Mouse (Mus musculus) midbrain, embryonic 15.5 days (tissue): ENCODE measurements around the gene Fgd2. TPM values are rescaled to one million over a fixed set of nuclear protein-coding genes. Genes with fewer than 3 reads are reported as not detected.

ENCODE experiments used
- ATAC-seq: fragments of 200-750 bp; cut with Nextera tagmentation; replicated peaks from 2 replicates; pipeline ENCODE4 v1.8.0; 2017; ENCODE audit warnings: moderate TSS enrichment
- H3K27ac ChIP-seq: fragments of 300-500 bp; sonication (generic); 2 replicates; pipeline ENCODE4 v1.5.1; 2015; ENCODE audit warnings: mild to moderate bottlenecking, inconsistent platforms
- H3K27me3 ChIP-seq: fragments of 300-500 bp; sonication (generic); replicated peaks from 2 replicates; pipeline ENCODE4 v1.6.1; 2015; ENCODE audit warnings: inconsistent platforms
- H3K36me3 ChIP-seq: fragments of 300-500 bp; sonication (generic); replicated peaks from 2 replicates; pipeline ENCODE4 v1.6.1; 2015; ENCODE audit warnings: inconsistent platforms
- H3K4me1 ChIP-seq: fragments of 300-500 bp; sonication (generic); 2 replicates; pipeline ENCODE4 v1.6.1; 2015; ENCODE audit warnings: inconsistent platforms
- H3K4me2 ChIP-seq: fragments of 300-500 bp; sonication (generic); 2 replicates; pipeline ENCODE4 v1.6.1; 2015; ENCODE audit warnings: inconsistent platforms, mild to moderate bottlenecking, moderate library complexity
- H3K4me3 ChIP-seq: fragments of 300-500 bp; sonication (generic); 2 replicates; pipeline ENCODE4 v1.5.1; 2015; ENCODE audit warnings: mild to moderate bottlenecking, inconsistent platforms
- H3K9ac ChIP-seq: fragments of 300-500 bp; sonication (generic); 2 replicates; pipeline ENCODE4 v1.6.1; 2015; ENCODE audit warnings: mild to moderate bottlenecking, inconsistent platforms
- H3K9me3 ChIP-seq: fragments of 300-500 bp; sonication (generic); 2 replicates; pipeline ENCODE4 v1.6.1; 2016; ENCODE audit warnings: inconsistent platforms
- WGBS: fragments of 180-500 bp; shearing (Covaris S2); methylation state at CpG from one replicate; pipeline ENCODE4 v1.1.7; 2015; ENCODE audit warnings: mixed read lengths; 5-methylcytosine and 5-hydroxymethylcytosine counted together
- polyA plus RNA-seq: library from polyadenylated mRNA; unstranded; fragments of >200 nt; fragmentation: Nextera tagmentation; extraction: Ambion mirVana; gene quantifications from 2 replicates; pipeline ENCODE4 v1.2.1, GENCODE M21; 2015

Gene Fgd2
- polyA plus RNA-seq, 1 experiment from 2014 or later = 7.5 TPM

DNA sequence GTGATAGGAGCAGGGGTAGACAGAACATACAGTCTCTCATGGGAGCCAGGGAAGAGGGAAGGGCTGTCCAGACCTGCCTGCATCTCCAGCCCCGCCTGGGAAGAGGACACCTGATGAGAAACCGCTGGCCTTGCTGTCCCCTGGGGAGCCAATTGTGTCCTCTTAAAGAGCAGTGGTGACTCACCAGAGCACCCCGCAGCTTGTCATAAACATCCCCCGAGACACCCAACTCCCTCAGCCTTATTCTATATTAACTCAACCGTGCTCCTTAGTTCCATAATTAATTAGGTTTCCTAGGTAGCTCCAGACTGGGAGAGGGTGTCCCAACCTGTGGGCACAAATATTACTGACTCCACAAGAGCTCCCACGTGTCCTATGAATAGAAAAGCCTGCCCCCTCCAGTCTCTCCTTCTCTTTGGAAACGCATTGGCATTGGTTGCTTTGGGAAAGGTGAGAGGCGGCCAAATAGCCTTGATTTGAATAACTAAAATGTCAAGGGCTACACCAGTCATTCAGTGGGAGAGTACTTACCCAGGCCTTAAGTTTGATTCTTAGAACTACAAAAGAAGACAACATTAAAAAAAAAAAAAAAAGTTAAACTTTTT lies 51.2 kb downstream of the Fgd2 start:
- H3K4me2 ChIP-seq = no peak overlapping the region
- 35% methylated on average over 8 of the region's 8 CpGs for WGBS
- no peaks in the 10 kb centered on the region for H3K36me3 ChIP-seq
- H3K4me1 ChIP-seq = peaks cover 7% of the 10 kb centered on the region
- no peak overlapping the region for H3K4me3 ChIP-seq
- ATAC-seq = no peak
- H3K27ac ChIP-seq = no peak overlapping the region
- no peaks in the 10 kb centered on the region for H3K27me3 ChIP-seq
- H3K9me3 ChIP-seq = no peaks in the 10 kb centered on the region
- no peak overlapping the region for H3K9ac ChIP-seq

DNA sequence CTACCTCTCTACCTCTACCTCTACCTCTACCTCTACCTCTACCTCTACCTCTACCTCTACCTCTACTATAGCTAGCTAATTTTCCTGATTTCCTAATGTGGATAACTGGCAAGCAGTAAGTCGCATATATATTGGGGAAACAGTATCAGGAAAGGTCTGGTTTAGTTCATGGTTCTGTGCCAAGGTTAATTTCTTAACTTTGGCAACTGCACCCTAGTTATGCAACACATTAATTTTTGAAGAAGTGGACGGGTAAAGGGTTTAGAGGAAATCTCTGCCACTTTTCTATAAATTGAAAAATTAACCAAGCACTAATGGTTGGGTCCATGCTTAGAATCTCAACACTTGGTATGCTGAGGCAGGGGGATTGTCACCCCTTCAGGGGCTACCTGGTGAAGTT lies 53.9 kb downstream of the Fgd2 start:
- Histone ChIP-seq H3K4me2 (no peak overlapping the region), H3K9ac (no peak overlapping the region), H3K9me3 (no peaks in the 10 kb centered on the region), H3K27ac (no peak overlapping the region), H3K36me3 (no peaks in the 10 kb centered on the region), H3K27me3 (no peaks in the 10 kb centered on the region), H3K4me3 (no peak overlapping the region), H3K4me1 (peaks cover 7% of the 10 kb centered on the region)
- no peak for ATAC-seq
- WGBS = 96% methylated on average over 2 of the region's 2 CpGs

DNA sequence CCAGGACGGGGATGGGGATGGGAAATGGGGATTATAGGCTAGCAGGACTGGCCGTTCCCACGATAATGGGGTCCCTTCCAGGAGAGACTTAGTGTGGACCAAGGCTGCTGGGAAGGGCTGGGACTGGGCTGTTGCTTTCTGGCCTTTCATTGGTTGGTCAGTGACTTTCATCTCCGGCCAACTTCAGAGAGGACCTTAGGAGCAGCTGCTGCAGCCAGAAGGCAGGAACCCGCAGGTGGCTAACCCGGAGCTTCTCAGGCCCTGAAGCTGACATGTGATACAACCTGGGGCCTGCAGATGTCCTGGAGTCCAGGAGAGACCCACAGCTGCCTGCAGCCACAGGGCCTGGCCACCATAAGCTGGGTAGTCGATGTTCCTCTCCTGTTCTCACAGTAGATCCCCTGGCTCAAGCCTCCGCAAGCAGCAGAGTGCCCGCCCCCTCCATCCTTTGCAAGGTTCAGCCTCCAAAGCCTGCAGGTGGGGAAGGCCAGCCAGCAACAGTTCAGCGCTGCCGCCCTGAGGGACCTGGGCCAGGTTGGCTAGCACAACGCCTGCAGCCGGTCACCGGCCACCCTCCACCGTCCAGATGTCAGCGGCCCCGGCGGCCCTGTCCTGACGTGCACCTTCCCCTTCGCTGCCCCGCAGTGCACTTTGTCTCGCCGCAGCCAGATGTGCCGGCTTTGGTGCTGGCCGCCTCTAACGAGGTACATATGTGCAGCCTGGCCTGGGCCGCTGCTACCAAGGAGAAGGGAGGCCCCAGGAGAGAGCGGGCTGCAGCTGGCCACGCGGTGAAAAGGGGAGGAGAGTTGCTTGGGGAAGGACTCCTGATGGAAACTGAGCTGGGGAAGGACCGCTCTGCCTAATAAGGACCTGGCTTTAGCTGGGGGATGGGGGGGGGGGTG lies 55.3 kb downstream of the Fgd2 start:
- H3K4me3 ChIP-seq = 0 out of 2 replicates have a peak overlapping the region, but pooled peaks have one; percentile 2
- H3K27ac ChIP-seq = no peak overlapping the region
- H3K9ac ChIP-seq = no peak overlapping the region
- ATAC-seq = no peak; the same call in 1 of the 2 replicates
- no peaks in the 10 kb centered on the region for H3K36me3 ChIP-seq
- peaks cover 7% of the 10 kb centered on the region for H3K4me1 ChIP-seq
- 8% methylated on average over 30 of the region's 31 CpGs for WGBS
- peak overlapping the region; percentile 43 for H3K4me2 ChIP-seq
- H3K27me3 ChIP-seq = no peaks in the 10 kb centered on the region
- H3K9me3 ChIP-seq = no peaks in the 10 kb centered on the region

DNA sequence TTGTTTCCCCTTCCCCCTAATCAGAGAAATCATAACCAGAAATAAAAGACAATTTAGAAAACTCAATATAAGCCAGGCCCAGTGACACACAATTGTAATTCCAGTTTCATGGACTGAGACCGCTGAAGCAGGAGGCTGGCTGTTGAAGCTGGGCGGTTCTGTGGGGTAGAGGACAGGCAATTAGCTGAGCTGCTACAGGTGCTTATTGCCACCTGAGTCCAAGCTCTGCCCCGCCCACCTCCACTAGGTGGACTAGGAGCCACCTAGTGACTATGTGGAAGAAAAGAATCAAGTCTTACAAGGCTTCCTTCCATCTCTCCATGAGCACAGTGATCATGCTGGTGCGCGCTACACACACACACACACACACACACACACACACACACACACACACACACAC lies 56.0 kb downstream of the Fgd2 start:
- WGBS = 52% methylated on average over 5 of the region's 5 CpGs

DNA sequence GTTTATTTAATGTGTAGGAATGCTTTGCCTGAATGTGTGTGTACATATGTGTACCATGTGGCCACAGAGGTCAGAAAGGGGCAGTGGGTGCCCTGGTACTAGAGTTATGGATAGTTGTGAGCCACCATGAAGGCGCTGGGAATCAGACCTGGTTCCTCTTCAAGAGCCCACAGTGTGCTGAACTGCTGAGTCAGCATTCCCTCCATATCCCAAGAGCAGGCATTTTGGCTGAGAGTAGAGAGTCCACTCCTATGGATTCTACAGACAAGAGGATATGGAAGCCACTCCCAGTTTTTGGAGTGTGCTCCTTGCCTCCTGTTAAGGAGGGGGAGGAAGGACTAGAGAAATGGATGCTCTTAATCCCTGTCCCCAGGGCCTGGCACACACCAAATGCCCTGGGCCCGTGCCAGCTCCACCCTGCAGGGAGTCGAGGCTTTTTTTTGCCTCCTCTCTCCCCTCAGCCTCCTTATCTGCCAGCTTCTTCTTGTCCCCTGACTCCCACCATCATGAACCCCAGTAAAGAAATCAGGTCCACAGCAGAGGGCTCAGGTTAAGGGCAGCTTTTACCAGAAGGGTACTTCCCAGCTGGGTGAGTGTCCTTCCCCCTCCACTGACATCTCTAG lies 58.2 kb downstream of the Fgd2 start:
- WGBS = 70% methylated on average over 3 of the region's 3 CpGs
- Histone ChIP-seq H3K27me3 (no peaks in the 10 kb centered on the region), H3K9ac (no peak overlapping the region), H3K4me3 (no peak overlapping the region), H3K4me2 (no peak overlapping the region), H3K4me1 (peaks cover 7% of the 10 kb centered on the region), H3K36me3 (no peaks in the 10 kb centered on the region), H3K9me3 (no peaks in the 10 kb centered on the region), H3K27ac (no peak overlapping the region)
- ATAC-seq = no peak

More for the DNA sequence above, 56.0 kb downstream of the Fgd2 start:
- peaks cover 7% of the 10 kb centered on the region for H3K4me1 ChIP-seq
- H3K9ac ChIP-seq = no peak overlapping the region
- H3K4me3 ChIP-seq = no peak overlapping the region
- no peak overlapping the region for H3K27ac ChIP-seq
- ATAC-seq = no peak
- H3K27me3 ChIP-seq = no peaks in the 10 kb centered on the region
- H3K9me3 ChIP-seq = no peaks in the 10 kb centered on the region
- no peaks in the 10 kb centered on the region for H3K36me3 ChIP-seq
- no peak overlapping the region for H3K4me2 ChIP-seq

DNA sequence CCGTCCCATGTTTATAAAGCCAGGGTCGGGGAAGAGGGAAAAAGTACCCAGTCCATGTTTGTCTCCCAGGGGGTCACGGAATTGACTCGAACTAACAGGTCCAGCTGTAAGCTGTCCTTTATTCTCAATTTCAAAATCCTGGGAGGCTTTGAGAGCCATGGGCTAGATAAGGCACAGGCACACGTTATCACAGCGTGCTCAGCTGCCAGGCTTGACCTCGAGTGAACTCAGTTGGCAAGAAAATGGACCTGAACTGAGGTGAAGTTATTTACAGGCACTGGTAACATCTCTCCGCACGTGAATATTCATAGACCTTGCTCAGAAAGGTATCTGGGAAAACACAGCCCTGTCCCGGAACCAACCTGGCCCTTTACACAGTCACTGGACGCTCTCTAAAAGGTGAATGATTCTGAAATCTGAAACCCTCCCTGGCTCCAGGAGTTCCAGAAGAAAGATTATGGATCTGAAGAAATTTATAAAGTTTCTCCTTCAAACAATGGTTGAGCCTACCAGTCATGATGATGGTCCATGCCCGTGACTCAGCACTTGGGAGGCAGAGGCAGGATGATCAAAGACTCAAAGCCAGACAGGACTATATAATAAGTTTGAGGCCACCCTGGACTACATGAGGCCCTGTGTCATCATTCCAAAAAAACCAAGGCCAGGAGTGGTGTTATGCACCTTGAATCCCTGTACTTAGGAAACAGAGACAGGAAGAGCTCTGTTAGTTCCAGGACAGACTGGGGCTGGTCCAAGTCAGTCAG lies 59.4 kb downstream of the Fgd2 start:
- Histone ChIP-seq H3K4me2 (no peak overlapping the region), H3K4me3 (no peak overlapping the region), H3K27me3 (no peaks in the 10 kb centered on the region), H3K36me3 (no peaks in the 10 kb centered on the region), H3K4me1 (peaks cover 7% of the 10 kb centered on the region), H3K27ac (no peak overlapping the region), H3K9me3 (no peaks in the 10 kb centered on the region), H3K9ac (no peak overlapping the region)
- WGBS = 77% methylated on average over 12 of the region's 12 CpGs
- no peak for ATAC-seq

DNA sequence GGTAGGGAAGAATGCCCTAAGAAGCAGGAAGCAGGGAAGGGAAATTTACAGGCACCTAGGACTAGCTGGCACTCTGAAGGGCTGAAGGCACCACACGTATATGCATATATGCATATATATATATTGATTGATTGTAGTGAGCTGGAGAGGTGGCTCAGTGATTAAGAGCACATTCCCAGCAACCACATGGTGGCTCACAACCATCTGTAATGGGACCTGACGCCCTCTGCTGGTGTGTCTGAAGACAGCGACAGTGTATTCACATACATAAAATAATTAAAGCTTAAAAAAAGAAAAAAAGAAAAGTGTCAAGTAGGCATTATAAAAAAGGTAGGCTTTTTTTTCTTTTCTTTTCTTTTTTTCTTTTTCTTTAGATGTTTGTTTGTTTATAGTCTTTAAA lies 60.6 kb downstream of the Fgd2 start:
- Histone ChIP-seq H3K9ac (no peak overlapping the region), H3K4me2 (no peak overlapping the region), H3K27me3 (no peaks in the 10 kb centered on the region), H3K4me3 (no peak overlapping the region), H3K4me1 (peaks cover 2% of the 10 kb centered on the region), H3K36me3 (no peaks in the 10 kb centered on the region), H3K27ac (no peak overlapping the region), H3K9me3 (no peaks in the 10 kb centered on the region)
- no peak for ATAC-seq
- WGBS = 81% methylated on average over 3 of the region's 3 CpGs

DNA sequence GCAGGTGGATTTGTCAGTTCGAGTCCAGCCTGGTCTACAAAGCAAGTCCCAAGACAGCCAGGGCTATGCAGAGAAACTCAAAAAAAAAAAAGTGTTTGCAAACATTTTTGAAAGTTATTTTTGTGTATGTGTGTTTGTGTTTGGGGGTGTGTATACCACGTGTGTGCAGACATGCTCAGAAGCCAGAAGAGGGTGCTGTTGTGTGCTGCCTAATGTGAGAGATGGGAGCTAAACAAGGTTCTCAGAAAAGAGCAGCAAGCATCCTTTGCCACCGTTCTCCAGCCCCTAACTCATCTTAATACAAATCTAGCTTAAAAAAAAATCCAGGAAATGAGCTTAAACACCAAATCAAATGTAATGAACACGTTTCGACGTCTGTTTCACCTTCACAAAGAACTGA lies 61.6 kb downstream of the Fgd2 start:
- WGBS = 89% methylated on average over 6 of the region's 6 CpGs
- Histone ChIP-seq H3K9me3 (no peaks in the 10 kb centered on the region), H3K4me3 (no peak overlapping the region), H3K4me1 (no peaks in the 10 kb centered on the region), H3K9ac (no peak overlapping the region), H3K27me3 (no peaks in the 10 kb centered on the region), H3K36me3 (no peaks in the 10 kb centered on the region), H3K4me2 (no peak overlapping the region), H3K27ac (no peak overlapping the region)
- ATAC-seq = no peak

DNA sequence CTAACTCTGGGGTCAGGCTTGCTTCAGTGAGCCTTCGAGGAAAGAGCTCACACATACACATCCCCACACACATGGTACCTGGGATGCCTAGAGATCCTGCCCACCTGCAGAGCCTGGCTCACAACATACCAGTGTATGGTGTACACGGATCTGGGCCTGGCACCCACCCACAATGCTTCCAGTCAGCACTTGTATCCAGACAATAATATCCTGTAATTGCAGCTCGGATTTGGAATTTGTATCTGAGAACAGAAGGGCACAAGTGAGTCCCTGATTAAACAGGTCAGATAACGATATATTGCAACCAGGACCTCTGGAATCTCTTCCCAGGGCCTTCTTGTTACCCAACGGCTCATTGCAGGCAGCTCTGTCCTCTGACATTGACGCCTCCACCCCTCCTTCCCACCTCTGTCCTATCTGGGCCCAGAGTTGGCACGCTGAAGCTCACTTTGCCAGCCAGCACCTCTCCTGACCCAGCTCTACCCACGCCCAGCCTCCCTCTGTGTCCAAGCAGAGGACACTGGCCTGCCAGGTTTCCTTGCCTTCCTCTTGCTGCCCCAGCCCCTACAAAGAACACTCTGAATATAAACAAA lies 62.3 kb downstream of the Fgd2 start:
- Histone ChIP-seq H3K9me3 (no peaks in the 10 kb centered on the region), H3K4me1 (no peaks in the 10 kb centered on the region), H3K27ac (no peak overlapping the region), H3K36me3 (no peaks in the 10 kb centered on the region), H3K4me2 (no peak overlapping the region), H3K4me3 (no peak overlapping the region), H3K9ac (no peak overlapping the region), H3K27me3 (no peaks in the 10 kb centered on the region)
- WGBS = 84% methylated on average over 8 of the region's 8 CpGs
- no peak for ATAC-seq

DNA sequence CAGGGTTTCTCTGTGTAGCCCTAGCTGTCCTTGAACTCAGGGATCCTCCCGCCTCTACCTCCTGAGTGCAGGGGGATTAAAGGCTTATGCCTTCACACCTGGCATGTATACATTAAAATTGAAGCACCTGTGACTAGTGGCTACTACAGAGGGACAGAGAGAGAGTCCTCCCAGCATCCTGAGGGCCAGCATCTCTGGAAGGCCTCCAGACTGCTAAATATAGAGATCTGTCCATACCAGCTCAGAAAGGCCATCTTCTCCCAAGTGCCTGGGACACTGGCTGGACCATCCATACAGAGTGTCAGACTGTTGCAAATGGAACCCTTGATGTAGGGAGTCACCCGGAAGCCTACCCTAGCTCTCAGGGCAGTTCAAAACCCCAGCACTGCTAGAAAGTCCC lies 63.3 kb downstream of the Fgd2 start:
- H3K4me1 ChIP-seq = no peaks in the 10 kb centered on the region
- WGBS = 91% methylated on average over 2 of the region's 2 CpGs
- H3K4me2 ChIP-seq = no peak overlapping the region

DNA sequence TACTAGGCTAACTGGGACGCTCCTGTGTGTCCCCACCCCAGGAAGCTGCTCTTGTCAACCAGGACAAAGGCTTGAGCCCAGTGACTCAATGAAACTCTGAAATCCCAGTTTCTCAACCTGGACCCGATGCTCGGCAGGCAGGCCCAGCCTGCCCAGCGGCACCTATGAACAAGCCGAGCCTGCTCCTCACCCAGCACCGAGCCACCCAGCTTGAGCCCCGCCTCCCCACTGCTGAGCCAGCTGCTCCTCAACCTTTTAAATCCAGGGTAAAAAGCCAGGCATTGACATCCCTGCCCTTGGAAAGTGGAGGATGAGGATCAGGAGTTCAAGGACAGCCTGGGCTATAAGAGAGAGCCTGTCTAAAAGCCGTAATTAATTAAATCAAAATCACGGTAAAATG lies 64.6 kb downstream of the Fgd2 start:
- ATAC-seq = no peak
- Histone ChIP-seq H3K27ac (no peak overlapping the region), H3K4me1 (no peaks in the 10 kb centered on the region), H3K4me3 (no peak overlapping the region), H3K9ac (no peak overlapping the region), H3K27me3 (no peaks in the 10 kb centered on the region), H3K4me2 (no peak overlapping the region), H3K36me3 (no peaks in the 10 kb centered on the region), H3K9me3 (no peaks in the 10 kb centered on the region)
- WGBS = 56% methylated on average over 9 of the region's 9 CpGs

More for the DNA sequence above, 63.3 kb downstream of the Fgd2 start:
- Histone ChIP-seq H3K9me3 (no peaks in the 10 kb centered on the region), H3K27ac (no peak overlapping the region), H3K36me3 (no peaks in the 10 kb centered on the region), H3K27me3 (no peaks in the 10 kb centered on the region), H3K4me3 (no peak overlapping the region), H3K9ac (no peak overlapping the region)
- ATAC-seq = no peak

DNA sequence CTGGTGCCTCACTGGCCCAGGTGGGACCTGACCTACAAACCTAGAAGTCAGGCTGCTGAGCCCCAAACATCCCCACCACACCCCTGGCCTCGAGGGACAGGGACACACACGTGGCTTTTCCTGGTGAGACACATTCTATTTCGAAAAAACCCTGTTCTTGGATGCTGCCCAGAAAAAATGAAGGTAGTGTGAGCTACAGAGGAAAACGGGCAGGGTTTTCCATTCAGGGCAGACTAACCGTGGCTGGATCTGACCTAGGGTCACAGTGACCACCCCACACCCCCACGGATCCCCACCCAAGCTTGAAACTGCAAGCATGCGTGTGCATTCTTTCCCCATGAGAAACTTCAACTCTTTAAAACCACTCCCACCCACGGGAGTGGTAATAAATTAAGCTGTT lies 67.5 kb downstream of the Fgd2 start:
- Histone ChIP-seq H3K4me2 (no peak overlapping the region), H3K27me3 (no peaks in the 10 kb centered on the region), H3K4me3 (no peak overlapping the region), H3K27ac (no peak overlapping the region), H3K9me3 (no peaks in the 10 kb centered on the region), H3K36me3 (no peaks in the 10 kb centered on the region), H3K4me1 (no peaks in the 10 kb centered on the region), H3K9ac (no peak overlapping the region)
- 48% methylated on average over 8 of the region's 8 CpGs for WGBS
- no peak for ATAC-seq
